Mouse (Mus musculus): Measurements from ENCODE around the gene Tyw5.

The Tyw5 gene

GRCm38 (mm10) chr1:57406187-57407151 lies at the start of gene Tyw5, which contains the start of gene Maip1:
Gene Tyw5 (minus strand): TSS chr1:57407101.
Gene Maip1 (plus strand): TSS chr1:57406328.
- in situ Hi-C loops (cut with MboI; ENCODE audit: low sequenced_read_pairs) = loop anchor here (25.0 kb wide), 1 partner anchor 881 kb away; the partner anchor contains the start of gene Aox2

GRCm38 (mm10) chr1:57450241-57450640 lies 43.3 kb upstream of the Tyw5 start:
- in situ Hi-C loops (cut with MboI; ENCODE audit: low sequenced_read_pairs) = no loop called here

GRCm38 (mm10) chr1:57445679-57446078 lies 38.8 kb upstream of the Tyw5 start:
- in situ Hi-C loops (cut with MboI; ENCODE audit: low sequenced_read_pairs) = no loop called here

GRCm38 (mm10) chr1:57440771-57441170 lies 33.9 kb upstream of the Tyw5 start:
- in situ Hi-C loops (cut with MboI; ENCODE audit: low sequenced_read_pairs) = no loop called here

GRCm38 (mm10) chr1:57439026-57439425 lies 32.1 kb upstream of the Tyw5 start:
- in situ Hi-C loops (cut with MboI; ENCODE audit: low sequenced_read_pairs) = no loop called here

- in situ Hi-C loops (cut with MboI; ENCODE audit: low sequenced_read_pairs) = no loop called here
Measured at GRCm38 (mm10) chr1:57436954-57437353, 30.1 kb upstream of the Tyw5 start.

DNA sequence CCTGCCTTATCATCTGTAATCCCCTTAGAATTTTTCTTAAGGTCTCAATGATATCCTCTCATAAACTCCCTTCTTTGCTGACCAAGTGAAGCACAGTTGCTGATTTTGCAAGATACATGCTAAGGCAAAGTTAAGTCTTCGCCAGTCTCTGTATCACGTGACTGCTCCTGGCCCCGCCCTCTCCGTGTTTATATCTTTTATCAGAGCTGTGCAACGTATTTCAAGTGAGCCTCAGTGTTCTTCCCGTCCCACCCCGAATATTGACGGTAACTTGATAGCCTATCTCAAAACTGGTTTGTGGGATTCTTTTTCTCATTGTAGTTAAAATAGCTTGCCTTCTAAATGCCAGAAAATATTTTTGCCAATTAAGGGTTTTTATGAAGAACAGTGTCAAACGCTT lies 29.5 kb upstream of the Tyw5 start:
- in situ Hi-C loops (cut with MboI; ENCODE audit: low sequenced_read_pairs) = no loop called here

- in situ Hi-C loops (cut with MboI; ENCODE audit: low sequenced_read_pairs) = no loop called here
Measured at GRCm38 (mm10) chr1:57433141-57433540, 26.2 kb upstream of the Tyw5 start.

GRCm38 (mm10) chr1:57429786-57430483 lies 23.0 kb upstream of the Tyw5 start:
- in situ Hi-C loops (cut with MboI; ENCODE audit: low sequenced_read_pairs) = loop anchor here (10.0 kb wide), 2 partner anchors 525 to 715 kb away; no protein-coding TSS in a partner anchor

- in situ Hi-C loops (cut with MboI; ENCODE audit: low sequenced_read_pairs) = loop anchor here (10.0 kb wide), 2 partner anchors 526 to 716 kb away; no protein-coding TSS in a partner anchor
Measured at GRCm38 (mm10) chr1:57428368-57429308, 21.7 kb upstream of the Tyw5 start.

- in situ Hi-C loops (cut with MboI; ENCODE audit: low sequenced_read_pairs) = loop anchor here (10.0 to 25.0 kb wide), 3 partner anchors 531 to 864 kb away; partner anchors contain the start of gene Aox2
Measured at GRCm38 (mm10) chr1:57423696-57424095, 16.8 kb upstream of the Tyw5 start.

DNA sequence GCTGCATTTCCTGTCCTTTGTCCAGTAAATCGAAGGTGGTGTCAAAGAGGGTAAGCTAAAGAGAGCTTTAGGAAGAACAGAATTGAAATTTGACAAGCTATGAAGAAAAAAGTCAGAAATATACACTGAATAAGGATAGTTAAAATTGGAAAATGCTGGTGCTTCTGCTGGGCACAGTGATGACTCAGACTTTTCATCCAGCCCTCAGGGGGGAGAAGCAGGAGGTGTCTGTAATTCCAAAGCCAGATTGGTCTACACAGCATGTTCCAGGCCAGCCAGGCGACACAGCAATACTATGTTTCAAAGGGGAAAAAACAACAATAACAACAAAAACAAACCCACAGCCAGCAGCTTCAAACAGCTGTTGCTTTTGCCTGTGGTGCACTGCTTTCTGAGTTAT lies 6.5 kb upstream of the Tyw5 start:
- in situ Hi-C loops (cut with MboI; ENCODE audit: low sequenced_read_pairs) = loop anchor here (25.0 kb wide), 1 partner anchor 874 kb away; the partner anchor contains the start of gene Aox2

GRCm38 (mm10) chr1:57408994-57409393 lies 2.1 kb upstream of the Tyw5 start:
- in situ Hi-C loops (cut with MboI; ENCODE audit: low sequenced_read_pairs) = loop anchor here (25.0 kb wide), 1 partner anchor 878 kb away; the partner anchor contains the start of gene Aox2

DNA sequence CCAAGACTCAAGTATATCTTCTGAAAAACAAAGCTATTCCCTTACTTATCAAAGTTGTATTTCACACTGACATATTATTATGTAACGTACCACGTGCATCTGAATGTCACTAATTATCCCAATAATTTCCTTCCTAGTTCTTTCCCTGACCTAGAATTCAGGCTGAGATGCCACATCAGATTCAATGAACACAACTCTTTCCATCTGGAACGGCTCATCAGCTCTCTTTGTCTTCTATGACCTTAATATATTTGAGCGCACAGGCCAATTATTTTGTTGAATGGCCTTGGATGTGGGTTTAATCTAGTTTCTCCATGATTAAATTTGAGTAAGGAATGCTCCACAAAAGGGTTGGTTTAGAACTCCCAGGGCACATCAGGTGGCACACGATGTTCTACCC lies 4.8 kb downstream of the Tyw5 start:
- in situ Hi-C loops (cut with MboI; ENCODE audit: low sequenced_read_pairs) = loop anchor here (25.0 kb wide), 1 partner anchor 885 kb away; the partner anchor contains the start of gene Aox2

- in situ Hi-C loops (cut with MboI; ENCODE audit: low sequenced_read_pairs) = loop anchor here (25.0 kb wide), 1 partner anchor 886 kb away; the partner anchor contains the start of gene Aox2
Measured at GRCm38 (mm10) chr1:57400877-57401276, 6.0 kb downstream of the Tyw5 start.

DNA sequence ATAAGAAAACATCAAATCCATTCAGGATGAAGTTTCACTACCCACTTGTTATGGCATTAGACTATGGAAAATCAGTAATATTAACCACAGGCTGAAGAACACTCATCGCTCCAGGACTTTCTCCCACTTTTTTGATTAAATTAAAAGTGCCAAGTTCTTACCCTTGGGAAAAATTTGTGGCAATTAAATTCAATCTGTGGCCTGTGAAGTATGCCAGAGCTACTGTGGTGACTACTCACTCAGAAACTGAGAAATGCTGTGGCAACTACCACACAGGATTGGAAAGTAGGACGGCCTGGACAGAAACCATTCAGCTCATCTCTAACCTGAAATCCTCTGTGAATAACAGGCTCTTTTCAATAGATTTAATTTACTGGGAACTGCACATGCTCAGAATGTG lies 6.6 kb downstream of the Tyw5 start:
- in situ Hi-C loops (cut with MboI; ENCODE audit: low sequenced_read_pairs) = loop anchor here (25.0 kb wide), 1 partner anchor 887 kb away; the partner anchor contains the start of gene Aox2

DNA sequence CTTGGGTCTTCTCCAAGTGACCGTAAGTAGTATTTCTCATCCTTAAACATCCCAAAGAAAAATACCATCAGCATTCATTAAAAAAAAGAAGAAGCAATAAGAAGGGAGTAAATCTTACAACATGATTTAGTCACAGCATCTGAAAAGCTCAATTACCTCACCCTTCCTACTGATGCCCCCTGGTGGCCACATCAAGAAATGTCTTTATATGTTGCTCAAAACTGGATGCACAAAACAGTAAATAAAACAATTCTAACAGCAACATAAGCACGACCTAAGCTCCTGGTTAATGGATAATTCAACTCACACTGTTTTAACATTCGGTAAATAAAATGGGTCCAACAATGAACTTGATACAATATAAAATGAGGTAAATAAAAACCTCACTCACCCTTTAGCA lies 12.8 kb downstream of the Tyw5 start:
- in situ Hi-C loops (cut with MboI; ENCODE audit: low sequenced_read_pairs) = no loop called here

DNA sequence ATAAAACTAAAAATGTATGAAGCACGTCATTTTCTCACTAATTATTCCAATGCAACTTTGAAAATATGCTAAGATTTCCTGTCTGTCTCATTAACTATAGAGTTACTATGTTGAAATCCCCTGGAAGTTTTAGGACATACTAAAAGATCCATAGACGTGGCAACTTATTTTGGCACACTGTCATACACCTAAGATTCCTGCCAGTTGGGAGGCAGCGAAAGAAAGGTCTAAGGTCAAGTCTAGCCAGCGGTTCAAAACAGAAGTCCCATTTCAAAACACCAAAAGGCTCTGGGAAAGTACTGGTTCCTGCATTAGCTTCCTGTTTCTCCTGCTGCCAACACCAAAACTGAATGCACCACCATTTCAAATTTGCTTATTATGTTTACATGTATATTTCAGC lies 14.5 kb downstream of the Tyw5 start:
- in situ Hi-C loops (cut with MboI; ENCODE audit: low sequenced_read_pairs) = no loop called here

- in situ Hi-C loops (cut with MboI; ENCODE audit: low sequenced_read_pairs) = no loop called here
Measured at GRCm38 (mm10) chr1:57390993-57391790, 15.7 kb downstream of the Tyw5 start.
